Mouse (Mus musculus) testis, adult 2 months (tissue): ENCODE data around the gene Zcchc24.

ENCODE experiments used
- CTCF ChIP-seq: fragments of 200-500 bp; IDR thresholded peaks from 2 replicates; pipeline ENCODE4 v1.5.1; 2012; ENCODE audit warnings: low read depth, mild to moderate bottlenecking, inconsistent platforms, low read length, moderate library complexity; ENCODE audit not compliant: control insufficient read depth, insufficient read depth, insufficient replicate concordance
- POLR2A ChIP-seq: fragments of 200-500 bp; IDR thresholded peaks from 2 replicates; pipeline ENCODE4 v1.6.1; 2012; ENCODE audit warnings: low read depth, mild to moderate bottlenecking, inconsistent platforms, low read length, moderate library complexity; ENCODE audit not compliant: control insufficient read depth

DNA sequence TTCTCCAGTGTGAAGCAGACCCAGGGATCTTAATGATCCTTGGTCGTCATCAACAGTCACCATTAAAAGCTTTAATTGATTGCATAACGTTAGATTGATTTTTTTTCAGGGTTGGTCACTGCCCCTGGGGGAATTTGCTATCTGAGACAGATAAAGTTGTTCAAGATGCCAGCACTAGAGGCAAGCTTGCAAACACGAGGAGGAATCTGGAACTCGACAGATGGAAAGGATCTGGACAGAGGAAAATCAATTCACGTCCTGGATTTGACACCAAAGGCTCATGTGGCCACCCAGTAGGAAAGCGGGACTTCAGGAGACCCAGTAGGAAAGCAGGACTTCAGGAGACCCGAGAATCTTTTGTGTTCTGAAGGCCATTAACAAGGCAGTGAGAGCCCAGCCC lies 14.4 kb upstream of the Zcchc24 start:
- TF ChIP-seq CTCF = no peak
- TF ChIP-seq POLR2A = no peak
